Mouse (Mus musculus) layer of hippocampus, postnatal 10 days (tissue): ENCODE results near the gene Cog4. TPM values are rescaled to one million over a fixed set of nuclear protein-coding genes. Genes with fewer than 3 reads are reported as not detected.
"Not testable (repeated sequence)": the region's sequence is repeated elsewhere in the genome, so short reads cannot be mapped to it uniquely, and the experiment has no call there.

Source experiments
- DNase-seq, 2 experiments: peaks; one replicate each; pipeline ENCODE4 v3.0.0; 2021; ENCODE audit warnings: low spot score in 2 of 2
- total RNA-seq, 2 experiments: library from RNA; stranded (reverse); gene quantifications; 2 replicates each; pipeline ENCODE4 v1.2.3; 2021

Cog4 gene
- total RNA-seq, 2 experiments from 2014 or later = 49.4 to 52.1 TPM

DNA sequence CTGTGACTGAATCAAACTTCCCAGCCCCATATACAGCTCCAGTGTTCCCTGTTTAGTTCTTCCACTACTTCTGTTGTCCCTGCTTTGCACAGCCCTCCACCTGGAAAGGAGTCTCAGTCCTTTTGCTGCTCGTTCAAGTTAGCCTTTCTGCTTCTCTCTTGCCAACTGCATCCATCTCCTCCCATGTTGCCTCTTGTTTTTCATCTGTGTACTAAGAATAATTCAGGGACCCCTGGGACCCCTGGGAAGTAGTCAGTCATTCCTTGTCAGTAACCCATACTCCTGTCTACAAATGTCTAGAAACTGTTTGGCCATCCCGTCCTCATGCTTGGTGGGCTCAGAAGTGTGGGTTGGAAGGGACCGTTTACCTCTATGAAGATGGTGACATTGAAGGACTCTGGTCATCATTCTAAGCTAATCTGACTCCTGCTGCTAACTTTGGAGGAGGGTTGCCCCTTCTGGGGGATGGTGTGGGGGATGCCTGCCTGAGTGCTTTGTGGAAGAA is 74.4 kb downstream of the Cog4 start:
- no peak for DNase-seq

GRCm38 (mm10) chr8:110921492-110922230 is 75.3 kb downstream of the Cog4 start:
- no peak for DNase-seq

DNA sequence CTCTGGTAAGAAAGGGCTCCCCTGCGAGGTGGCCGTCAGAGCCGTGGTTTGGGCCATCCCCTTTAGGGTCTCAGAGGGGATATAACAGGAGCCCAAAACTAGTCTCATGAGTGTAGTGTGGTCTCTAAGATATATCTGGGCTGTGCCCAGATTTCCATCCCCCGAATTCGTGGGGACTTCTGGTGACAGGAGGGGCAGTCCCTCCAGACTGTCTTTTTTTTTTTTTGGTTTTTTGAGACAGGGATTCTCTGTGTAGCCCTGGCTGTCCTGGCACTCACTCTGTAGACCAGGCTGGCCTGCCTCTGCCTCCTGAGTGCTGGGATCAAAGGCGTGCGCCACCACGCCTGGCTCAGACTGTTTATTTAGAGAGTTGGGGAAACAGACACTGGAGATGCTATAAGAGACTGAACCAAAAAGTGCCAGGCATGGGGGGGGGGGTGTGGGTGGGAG is 79.3 kb downstream of the Cog4 start:
- DNase-seq = no peak

GRCm38 (mm10) chr8:110926690-110927089 is 80.3 kb downstream of the Cog4 start:
- no peak for DNase-seq

DNA sequence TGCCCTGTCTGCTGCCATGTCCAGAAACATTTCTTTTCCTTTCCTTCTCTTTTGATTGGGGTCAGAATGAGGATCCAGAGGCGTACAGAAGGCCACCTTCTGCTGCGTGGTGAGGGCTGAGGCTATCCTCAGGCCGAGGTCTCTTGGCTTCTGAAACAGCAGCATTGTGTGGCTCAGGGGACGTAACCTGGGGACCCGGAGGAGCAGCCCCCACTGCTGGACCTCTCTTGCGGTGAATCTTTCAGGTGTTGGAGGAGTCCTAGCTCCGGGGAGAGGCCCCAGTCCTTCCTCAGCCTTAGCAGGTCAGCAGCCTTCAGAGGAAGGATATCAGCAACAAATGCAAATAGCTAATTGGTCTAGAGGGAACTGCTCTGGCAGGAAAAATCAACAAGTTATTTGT is 82.0 kb downstream of the Cog4 start:
- no peak for DNase-seq

DNA sequence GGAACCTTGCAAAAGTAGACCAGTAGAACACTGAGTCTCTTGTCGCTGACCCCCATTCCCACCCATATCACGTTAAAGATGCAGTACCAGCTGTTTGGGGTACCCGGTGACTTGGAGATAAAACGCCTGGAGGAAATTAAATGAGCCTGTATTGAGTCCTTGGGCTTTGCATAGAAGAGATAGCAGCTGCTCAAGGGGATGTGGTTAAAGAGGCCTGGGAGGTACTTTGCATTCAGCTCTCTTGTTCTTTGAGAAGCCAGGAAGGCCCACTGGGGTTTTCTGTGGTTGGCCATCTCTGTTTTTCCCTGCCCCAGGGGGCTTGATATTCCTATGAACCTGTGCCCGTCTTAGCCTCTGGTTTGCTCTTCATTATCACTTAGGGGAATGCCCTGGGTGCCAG is 82.7 kb downstream of the Cog4 start:
- DNase-seq = no peak

- DNase-seq = not testable (repeated sequence)
These were observed 83.3 kb downstream of the Cog4 start for GRCm38 (mm10) chr8:110929672-110930071.

GRCm38 (mm10) chr8:110931176-110931939 is 85.0 kb downstream of the Cog4 start:
- peak in 1 of 2 experiments; percentile 49 for DNase-seq

Other genes with a start within 250 kb of the Cog4 start
- 10 to 100 TPM; 35.6 to 36.5 TPM for gene Vac14, start 228.0 kb upstream of the Cog4 start, total RNA-seq
- 100 to 1,000 TPM; 254 to 265 TPM for gene Mtss1l, start 125.1 kb upstream of the Cog4 start, total RNA-seq
- 10 to 100 TPM; 50.9 to 52.8 TPM for gene Il34, start 40.7 kb upstream of the Cog4 start, total RNA-seq
- 10 to 100 TPM; 59.8 to 63.9 TPM for gene Sf3b3, start 187 bp downstream of the Cog4 start, total RNA-seq
- gene Fuk, start 55.9 kb downstream of the Cog4 start, total RNA-seq = 10 to 100 TPM; 15.2 to 16.4 TPM
- 10 to 100 TPM; 84.2 to 88.2 TPM for gene St3gal2, start 73.3 kb downstream of the Cog4 start, total RNA-seq
- 10 to 100 TPM; 36.8 to 41.6 TPM for gene Ddx19a, start 151.2 kb downstream of the Cog4 start, total RNA-seq
- gene Ddx19b, start 185.2 kb downstream of the Cog4 start, total RNA-seq = 10 to 100 TPM; 23.0 to 25.3 TPM
- 100 to 1,000 TPM in 1 of 2 experiments, 10 to 100 TPM in 1; 93.0 to 100 TPM for gene Aars, start 186.5 kb downstream of the Cog4 start, total RNA-seq
- not detected for gene Exosc6, start 209.7 kb downstream of the Cog4 start, total RNA-seq
- 1 to 10 TPM in 1 of 2 experiments, under 1 TPM in 1; 0.59 to 1.1 TPM for gene Clec18a, start 245.8 kb downstream of the Cog4 start, total RNA-seq
- gene Pdpr, start 248.0 kb downstream of the Cog4 start, total RNA-seq = 10 to 100 TPM; 30.9 to 34.7 TPM